Mouse (Mus musculus): Measurements from ENCODE around the gene Katnal1.

Gene Katnal1

DNA sequence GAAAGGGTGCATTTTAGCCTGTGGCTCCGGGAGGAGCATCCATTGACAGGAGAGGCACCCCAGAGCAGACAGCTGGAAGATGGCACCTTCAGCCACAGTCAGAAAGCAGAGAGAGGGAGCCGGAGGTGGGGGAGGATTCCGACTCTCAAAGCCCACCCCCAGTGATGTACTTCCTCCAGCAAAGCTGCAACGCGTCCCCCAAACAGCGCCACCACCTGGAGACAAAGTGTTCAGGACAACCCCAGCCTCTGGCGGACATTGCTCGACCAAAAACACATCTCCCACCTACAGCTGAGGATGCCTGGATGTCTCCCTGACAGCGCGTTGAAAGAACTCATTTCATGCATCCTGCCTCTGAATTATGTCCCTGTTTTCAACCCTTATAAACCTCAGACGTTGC is 13.8 kb upstream of the Katnal1 start:
- CTCF ChIA-PET, result interaction anchor here in 3 of 4 experiments (0.6 to 3.4 kb wide), 31 partner anchors 9 to 676 kb away, joined by 3 to 21 read pairs (median 4); partner anchors contain the start of gene Katnal1 (in 3 of the 3)

DNA sequence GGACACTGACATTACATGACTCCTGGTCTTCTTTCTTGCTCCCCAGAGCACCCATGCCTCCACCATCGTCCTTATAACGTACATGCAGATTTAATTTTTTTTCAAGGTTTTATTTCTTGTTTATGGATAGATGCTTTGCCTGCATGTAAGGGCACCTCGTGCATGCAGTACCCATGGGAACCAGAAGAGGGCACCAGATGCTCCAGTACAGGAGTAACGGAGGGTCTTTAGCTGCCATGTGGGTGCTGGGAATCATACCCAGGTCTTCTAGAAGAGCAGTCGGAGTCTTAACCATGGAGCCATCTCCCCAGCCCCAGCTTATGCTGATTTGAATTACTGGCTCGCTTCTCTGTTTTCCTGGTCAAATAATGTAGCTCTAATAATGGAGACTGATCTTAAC is 13.2 kb upstream of the Katnal1 start:
- POLR2A ChIA-PET, result interaction anchor here in 1 of 4 experiments (0.5 kb wide), 1 partner anchor 832 kb away, joined by 4 read pairs; no protein-coding TSS in a partner anchor
- CTCF ChIA-PET, result interaction anchor here in 3 of 4 experiments (0.6 to 3.4 kb wide), 30 partner anchors 10 to 675 kb away, joined by 3 to 21 read pairs (median 4); partner anchors contain the start of gene Katnal1 (in 2 of the 3)

More for the DNA sequence above, 13.8 kb upstream of the Katnal1 start:
- POLR2A ChIA-PET, result interaction anchor here in 1 of 4 experiments (0.5 kb wide), 1 partner anchor 831 kb away, joined by 4 read pairs; no protein-coding TSS in a partner anchor

DNA sequence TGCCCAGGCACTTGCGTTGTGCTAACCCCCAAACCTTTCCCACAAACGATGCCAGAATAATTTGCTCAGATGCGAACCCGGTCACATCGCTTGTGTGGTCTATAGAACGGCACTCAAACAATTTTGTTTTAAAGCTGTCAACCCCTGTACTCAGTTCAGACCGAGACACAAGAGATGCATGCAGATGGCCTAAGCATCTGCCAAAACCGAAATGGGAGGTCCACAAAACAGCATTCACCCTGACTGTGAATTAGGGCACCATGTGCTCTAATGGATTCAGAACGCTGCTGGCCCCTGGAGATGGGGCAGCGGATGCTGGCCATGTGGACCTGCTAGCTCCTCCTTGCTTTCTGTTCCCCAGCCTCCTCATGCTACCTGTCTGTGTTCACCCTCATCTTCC is 12.7 kb upstream of the Katnal1 start:
- ChIA-PET CTCF (interaction anchor here in 3 of 4 experiments (0.6 to 3.4 kb wide), 15 partner anchors 10 to 134 kb away, joined by 3 to 21 read pairs (median 5); partner anchors contain the start of gene Katnal1 (in 2 of the 3)), POLR2A (no interaction called here)

DNA sequence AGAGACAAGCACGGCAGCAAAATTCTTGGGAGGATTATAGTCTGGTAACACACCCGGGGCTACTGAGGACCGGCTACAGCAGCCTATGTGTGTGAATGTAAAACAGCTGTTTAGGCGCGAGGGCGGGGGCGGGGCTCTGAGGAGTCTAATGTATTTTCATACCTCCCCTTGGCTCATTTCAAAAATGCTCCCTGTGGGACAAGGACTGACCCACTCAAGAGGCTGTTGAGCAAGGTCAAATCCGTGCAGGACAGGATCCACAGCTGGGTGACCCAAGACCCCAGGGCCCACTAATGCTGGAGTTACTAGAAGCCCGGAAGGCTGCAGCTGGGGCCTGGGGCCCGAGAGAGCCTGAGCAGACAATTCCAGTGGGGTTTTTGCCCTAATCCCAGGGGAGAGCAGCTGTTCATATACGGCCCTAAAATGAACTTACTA is 10.8 kb upstream of the Katnal1 start:
- CTCF ChIA-PET, result interaction anchor here (0.5 to 1.4 kb wide), 4 partner anchors 11 to 146 kb away, joined by 3 to 6 read pairs (median 3); partner anchors contain the start of gene Katnal1 (in 1 of the 4)
- POLR2A ChIA-PET, result interaction anchor here (0.5 to 1.1 kb wide), 7 partner anchors 11 to 739 kb away, joined by 3 to 8 read pairs (median 4); partner anchors contain the start of gene Katnal1 (in 1 of the 4)

DNA sequence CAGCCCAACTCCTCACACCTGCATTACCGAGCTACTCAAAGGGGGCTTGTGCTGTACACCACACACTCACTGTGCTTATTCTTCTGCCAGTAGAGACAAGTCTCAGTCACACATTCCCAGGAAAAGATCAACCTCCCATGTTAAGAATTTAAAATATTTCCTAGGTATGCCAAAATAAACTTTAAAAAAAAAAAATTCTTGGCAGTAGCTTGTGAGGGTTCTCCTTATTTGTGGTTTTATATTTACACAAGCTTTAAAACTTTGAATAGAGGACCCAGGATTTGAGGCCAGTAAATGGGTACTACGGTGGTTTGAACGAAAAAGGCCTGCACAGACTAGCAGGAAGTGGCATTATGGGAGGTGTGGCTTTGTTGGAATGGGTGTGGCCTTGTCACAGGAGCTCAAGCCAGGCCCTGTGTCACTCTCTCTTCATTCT is 7.4 kb upstream of the Katnal1 start:
- ChIA-PET CTCF (interaction anchor here in 2 of 4 experiments (0.7 to 1.1 kb wide), 3 partner anchors 11 to 135 kb away, joined by 3 to 5 read pairs (median 3); no protein-coding TSS in a partner anchor), POLR2A (interaction anchor here in 1 of 4 experiments (0.6 kb wide), 1 partner anchor 604 kb away, joined by 3 read pairs; no protein-coding TSS in a partner anchor)

DNA sequence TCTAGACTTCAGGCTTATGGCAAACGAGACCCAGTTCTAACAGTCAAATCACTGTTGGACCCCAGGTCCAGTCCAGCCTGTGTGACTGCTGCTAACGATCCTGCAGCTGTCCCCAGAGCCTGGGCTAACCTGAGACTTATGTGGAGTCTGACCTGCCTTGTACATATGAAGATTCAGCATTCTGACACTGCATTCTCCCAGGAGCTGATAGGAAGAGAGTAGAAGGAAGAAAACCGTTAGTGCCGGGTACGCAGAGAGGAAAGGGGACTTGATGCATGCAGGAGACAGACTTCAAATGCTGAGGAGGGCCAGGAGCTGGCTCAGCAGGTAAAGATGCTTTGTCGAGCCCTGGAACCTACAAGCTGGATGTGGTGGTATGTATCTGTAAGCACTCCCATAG is 6.8 kb upstream of the Katnal1 start:
- POLR2A ChIA-PET, result no interaction called here
- CTCF ChIA-PET, result interaction anchor here in 2 of 4 experiments (0.6 to 1.4 kb wide), 5 partner anchors 11 to 136 kb away, joined by 3 to 5 read pairs (median 4); no protein-coding TSS in a partner anchor

DNA sequence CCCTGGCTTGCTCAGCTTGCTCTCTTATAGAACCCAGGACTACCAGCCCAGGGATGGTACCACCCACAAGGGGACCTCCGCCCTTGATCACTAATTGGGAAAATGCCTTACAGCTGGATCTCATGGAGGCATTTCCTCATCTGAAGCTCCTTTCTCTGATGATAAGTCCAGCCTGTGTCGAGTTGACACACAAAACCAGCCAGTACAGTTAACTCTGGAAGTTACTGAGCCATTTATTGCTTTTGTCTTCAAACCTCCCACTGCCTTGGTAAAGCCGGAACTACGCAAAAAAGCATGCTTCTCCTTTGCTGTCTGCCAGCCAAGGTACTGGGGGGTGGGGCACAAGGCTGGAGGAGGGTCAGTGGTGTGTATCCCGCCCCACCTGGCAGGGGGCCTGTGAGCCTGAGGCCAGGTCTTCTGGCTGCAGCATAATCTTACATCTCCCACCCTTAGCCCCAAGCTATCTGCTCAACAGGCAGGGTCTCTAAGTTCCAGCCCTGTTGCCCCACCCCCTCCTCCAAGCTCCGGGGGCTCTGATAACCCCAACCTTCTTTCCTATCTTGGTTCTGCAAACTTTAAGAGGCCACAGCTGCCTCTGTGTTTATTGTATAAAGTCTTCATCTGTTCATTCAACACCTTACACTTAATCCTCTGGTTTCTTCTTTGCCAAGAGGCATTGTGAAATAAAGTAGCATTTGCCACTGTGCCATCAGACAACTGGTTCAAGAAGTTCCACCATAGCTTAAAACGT is 6.1 kb upstream of the Katnal1 start:
- CTCF ChIA-PET, result interaction anchor here in 2 of 4 experiments (0.5 to 1.4 kb wide), 5 partner anchors 13 to 617 kb away, joined by 3 to 5 read pairs (median 3); no protein-coding TSS in a partner anchor
- POLR2A ChIA-PET, result interaction anchor here in 2 of 4 experiments (0.6 to 1.5 kb wide), 3 partner anchors 22 to 154 kb away, joined by 3 to 5 read pairs (median 4); no protein-coding TSS in a partner anchor

DNA sequence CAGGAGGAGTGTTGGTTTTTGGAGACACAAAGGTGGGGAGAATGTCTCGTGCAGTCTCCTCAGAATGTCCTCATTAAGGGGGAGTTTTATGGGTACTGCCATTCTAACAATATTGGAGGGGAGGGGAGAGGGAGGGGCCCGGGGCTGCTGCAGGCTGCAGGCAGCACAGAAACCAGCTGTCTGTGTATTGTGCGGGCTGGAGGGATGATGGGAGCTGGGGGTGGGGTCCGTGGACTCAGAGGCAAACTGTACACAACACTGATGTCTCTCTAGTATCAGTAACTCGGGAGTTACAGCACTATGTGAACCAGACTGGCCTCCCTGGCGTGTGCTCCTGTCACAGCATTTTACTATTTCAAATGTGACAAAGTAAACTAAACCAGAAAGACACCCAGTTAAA is 5.3 kb upstream of the Katnal1 start:
- POLR2A ChIA-PET, result interaction anchor here in 3 of 4 experiments (0.5 to 1.5 kb wide), 7 partner anchors 22 to 506 kb away, joined by 3 to 5 read pairs (median 3); no protein-coding TSS in a partner anchor
- CTCF ChIA-PET, result interaction anchor here in 2 of 4 experiments (0.5 to 0.6 kb wide), 2 partner anchors 55 to 61 kb away, joined by 3 read pairs; no protein-coding TSS in a partner anchor

DNA sequence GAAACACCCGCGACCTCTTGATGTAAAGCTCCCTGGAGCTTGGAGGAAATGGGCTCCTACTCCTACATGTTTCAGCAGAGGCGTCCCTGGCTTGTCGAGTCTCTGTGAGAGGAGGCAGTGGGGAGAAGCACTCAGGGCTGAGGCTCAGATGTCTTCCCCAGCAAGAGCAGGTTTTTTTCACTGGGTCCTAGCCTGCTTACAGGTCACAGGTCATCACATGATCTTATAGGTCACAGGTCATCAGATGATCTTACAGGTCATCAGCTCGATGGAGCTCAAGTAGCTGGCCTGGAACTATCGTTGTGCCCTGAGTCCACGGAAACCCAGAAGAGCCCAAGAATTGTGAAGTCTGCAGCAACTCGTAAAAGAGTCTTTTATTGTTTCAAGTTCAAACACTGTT is 4.6 kb upstream of the Katnal1 start:
- ChIA-PET POLR2A (interaction anchor here (0.5 to 1.0 kb wide), 7 partner anchors 24 to 592 kb away, joined by 3 to 5 read pairs (median 4); no protein-coding TSS in a partner anchor), CTCF (interaction anchor here in 1 of 4 experiments (0.6 kb wide), 1 partner anchor 18 kb away, joined by 5 read pairs; no protein-coding TSS in a partner anchor)

DNA sequence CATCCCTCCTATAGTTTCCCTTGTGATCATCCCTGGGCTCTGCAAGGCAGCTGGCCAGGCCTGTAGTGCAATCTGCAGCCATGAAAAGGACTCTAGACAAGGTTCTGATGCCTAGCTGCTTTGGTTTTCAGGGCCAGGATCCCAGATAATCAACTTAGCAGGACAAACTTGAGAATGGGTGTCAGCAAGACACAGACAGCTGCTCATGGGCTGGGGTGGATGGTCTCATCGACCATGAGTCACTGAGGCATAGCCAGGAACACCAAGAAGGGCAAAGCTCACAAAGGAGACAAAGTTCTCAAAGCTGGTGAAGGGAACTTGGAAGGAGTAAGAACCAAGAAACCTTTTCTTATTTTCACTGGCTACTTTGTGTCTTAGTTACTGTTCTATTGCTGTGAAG is 2.2 kb upstream of the Katnal1 start:
- POLR2A ChIA-PET, result interaction anchor here in 1 of 4 experiments (1.2 kb wide), 1 partner anchor 16 kb away, joined by 3 read pairs; no protein-coding TSS in a partner anchor
- CTCF ChIA-PET, result interaction anchor here in 3 of 4 experiments (0.9 to 1.6 kb wide), 4 partner anchors 12 to 22 kb away, joined by 3 to 5 read pairs (median 4); no protein-coding TSS in a partner anchor

DNA sequence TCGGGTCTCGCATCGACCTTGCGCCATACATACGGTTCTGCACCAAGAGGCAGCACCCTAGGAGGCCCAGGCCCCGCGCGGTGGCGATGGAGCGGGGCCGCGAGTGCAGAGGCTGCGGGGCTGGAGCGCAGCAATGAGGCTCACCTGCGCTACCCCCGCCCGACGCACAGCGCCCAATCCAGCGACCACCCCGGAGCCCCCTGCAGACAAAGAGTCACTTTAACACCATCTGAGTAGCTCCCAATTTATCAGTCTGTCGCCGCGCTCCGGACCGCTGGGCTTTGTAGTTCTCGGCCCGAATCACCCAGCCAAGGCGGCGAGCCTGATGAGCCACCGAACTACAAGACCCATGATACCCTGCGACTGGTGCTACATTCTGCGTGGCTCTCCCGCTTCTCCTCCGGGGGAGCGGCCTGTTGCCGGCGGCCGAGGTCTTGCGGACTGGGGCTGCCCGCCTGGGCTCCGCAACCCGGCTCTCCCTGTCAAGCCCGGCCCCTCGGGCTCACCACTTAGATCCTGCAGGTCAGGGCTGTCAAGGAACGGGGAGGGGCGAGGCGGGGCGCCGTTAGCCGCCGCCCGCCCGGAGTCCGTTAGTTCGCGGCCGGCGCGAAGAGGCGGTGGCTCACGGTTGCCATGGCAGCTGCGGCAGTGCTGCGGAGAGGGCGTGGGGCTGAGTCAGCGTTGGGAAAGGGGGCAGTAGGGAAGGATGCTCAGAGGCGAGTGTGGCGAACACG is 571 bp downstream of the Katnal1 start:
- ChIA-PET CTCF (interaction anchor here in 3 of 4 experiments (0.5 to 2.1 kb wide), 16 partner anchors 12 to 136 kb away, joined by 3 to 11 read pairs (median 3); no protein-coding TSS in a partner anchor), POLR2A (interaction anchor here in 3 of 4 experiments (0.6 to 2.1 kb wide), 24 partner anchors 10 to 679 kb away, joined by 3 to 8 read pairs (median 4); partner anchors contain the start of genes Hmgb1 (in 2 of the 3) and Uspl1 (in 2 of the 3))

DNA sequence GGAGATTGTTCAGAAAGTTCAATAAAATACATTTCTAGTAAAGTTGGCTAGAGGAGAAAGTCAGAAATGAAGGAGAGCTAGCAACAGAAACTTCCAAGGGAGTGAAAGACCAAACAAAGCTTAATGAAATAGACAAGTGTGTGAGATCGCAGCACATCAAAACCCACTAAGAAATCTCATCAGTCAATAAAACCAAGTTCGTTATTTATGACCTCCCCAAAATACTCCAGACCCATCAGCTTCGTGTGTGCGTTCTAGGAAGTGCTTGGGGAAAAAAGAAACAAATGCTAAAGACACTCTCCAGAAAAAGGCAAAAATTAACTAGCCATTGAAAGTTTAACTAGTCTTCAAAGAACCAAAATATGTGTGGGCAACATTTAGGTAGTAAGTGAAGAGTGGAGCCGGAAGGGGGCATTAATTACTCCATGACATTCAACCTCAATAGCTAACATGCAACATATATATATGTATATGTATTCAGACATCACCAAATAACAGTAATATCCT is 1.4 kb downstream of the Katnal1 start:
- ChIA-PET CTCF (interaction anchor here in 3 of 4 experiments (0.5 to 2.1 kb wide), 13 partner anchors 14 to 135 kb away, joined by 3 to 11 read pairs (median 3); no protein-coding TSS in a partner anchor), POLR2A (interaction anchor here in 3 of 4 experiments (0.6 to 2.1 kb wide), 20 partner anchors 9 to 679 kb away, joined by 3 to 8 read pairs (median 4); partner anchors contain the start of genes Hmgb1 (in 2 of the 3) and Uspl1 (in 2 of the 3))

DNA sequence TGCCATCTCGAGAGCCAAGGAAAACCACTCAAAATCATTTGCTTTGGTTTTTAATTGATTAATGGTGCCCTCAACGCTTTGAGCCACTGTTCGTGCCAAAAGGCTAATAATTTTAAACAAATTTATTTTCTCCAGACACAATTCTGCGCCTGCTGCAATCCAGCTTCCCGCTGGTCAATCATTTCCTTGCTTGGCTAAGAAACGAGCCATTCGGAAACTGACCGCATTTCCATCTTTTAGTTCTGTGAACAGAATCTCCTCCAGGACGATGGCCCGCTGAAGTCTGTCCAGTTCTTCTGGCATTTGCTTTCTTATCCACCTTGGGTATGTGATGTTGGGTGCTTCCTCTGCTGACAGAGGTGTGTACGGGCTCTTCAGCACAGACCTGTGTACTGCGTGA is 4.5 kb downstream of the Katnal1 start:
- CTCF ChIA-PET, result no interaction called here
- POLR2A ChIA-PET, result interaction anchor here in 1 of 4 experiments (0.6 kb wide), 1 partner anchor 46 kb away, joined by 5 read pairs; no protein-coding TSS in a partner anchor

DNA sequence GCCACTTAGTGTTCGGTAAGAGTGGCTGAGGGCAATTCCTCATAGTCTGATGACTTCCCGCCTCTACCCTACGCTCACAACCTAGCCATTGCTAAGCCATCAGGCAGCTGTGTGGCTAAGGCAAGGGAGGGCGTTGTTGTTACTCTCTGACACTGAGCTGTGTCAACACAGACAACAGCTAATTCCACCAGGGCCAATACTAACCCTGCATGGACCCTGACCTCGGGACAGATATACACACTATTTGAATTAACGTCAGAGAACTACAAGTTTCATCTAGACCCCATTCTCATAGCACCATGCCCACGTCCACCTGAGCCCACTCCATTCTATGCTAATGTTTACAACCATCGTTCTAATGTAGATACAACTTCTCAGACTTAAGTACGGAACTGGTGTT is 5.1 kb downstream of the Katnal1 start:
- POLR2A ChIA-PET, result interaction anchor here in 1 of 4 experiments (1.0 kb wide), 1 partner anchor 46 kb away, joined by 4 read pairs; no protein-coding TSS in a partner anchor
- CTCF ChIA-PET, result no interaction called here

DNA sequence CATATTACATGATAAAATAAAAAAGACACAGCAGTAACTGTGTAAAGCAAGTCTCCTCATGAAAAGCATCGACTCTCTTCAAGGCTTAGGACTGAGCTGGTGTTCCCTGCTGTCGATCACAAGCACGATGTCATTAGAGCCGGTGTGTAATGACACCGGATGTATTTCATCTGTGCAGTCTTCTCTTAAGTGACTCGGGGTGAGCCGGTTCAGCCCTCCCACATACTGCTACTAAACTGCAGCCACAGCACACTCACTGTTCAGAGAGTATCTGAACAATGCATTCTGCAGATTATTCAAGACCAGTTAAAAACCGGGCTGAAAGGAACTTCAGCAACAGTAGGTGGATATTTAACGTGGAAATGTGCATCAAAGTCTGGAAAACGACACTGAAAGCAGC is 5.7 kb downstream of the Katnal1 start:
- CTCF ChIA-PET, result no interaction called here
- POLR2A ChIA-PET, result interaction anchor here in 1 of 4 experiments (1.0 kb wide), 1 partner anchor 46 kb away, joined by 4 read pairs; no protein-coding TSS in a partner anchor

DNA sequence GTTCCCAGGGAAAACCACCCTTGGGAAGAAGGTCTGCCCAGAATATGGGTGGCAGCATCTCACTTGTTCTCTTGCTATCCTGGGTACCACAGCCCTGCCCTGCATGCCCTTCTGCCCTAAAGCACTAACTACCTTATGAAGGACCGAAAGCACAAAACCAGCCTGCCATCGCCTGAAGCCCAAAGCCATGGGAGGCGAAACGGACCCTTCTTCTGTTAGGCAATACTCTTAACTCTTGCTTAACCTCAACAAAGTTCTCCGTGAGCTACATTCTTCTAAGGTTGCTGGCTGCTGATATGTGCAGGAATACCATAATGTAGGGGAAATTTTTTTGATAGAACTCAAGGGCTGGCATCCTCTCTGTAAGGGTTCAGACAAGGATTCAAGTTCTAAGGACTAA is 6.3 kb downstream of the Katnal1 start:
- POLR2A ChIA-PET, result no interaction called here
- CTCF ChIA-PET, result no interaction called here

DNA sequence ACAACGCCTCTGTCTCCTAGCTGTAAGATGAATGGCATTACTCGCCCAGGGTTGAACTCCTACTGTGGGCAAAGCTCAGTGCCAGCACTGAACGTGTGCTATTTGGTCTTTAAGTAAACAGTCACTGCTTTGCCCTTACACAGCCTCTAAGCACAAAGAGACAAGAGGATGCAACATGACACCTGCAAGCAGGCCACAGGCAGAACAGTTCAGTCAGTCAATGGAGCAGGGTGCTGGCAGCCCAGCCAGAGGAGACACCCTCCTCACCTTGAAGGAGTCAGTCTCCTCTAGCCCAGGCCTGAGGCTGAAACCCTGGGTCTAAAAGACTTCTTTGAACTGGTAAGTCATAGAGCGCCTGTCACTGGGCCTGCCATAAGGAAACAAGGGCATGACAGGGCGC is 11.1 kb downstream of the Katnal1 start:
- CTCF ChIA-PET, result interaction anchor here in 2 of 4 experiments (0.9 to 1.1 kb wide), 2 partner anchors 25 to 34 kb away, joined by 3 read pairs; no protein-coding TSS in a partner anchor
- POLR2A ChIA-PET, result interaction anchor here in 2 of 4 experiments (1.1 to 1.4 kb wide), 3 partner anchors 10 kb away, joined by 4 to 7 read pairs (median 5); no protein-coding TSS in a partner anchor
